Mouse (Mus musculus) brain, embryonic 14.5 days (tissue): ENCODE measurements around the gene Focad. TPM values are rescaled to one million over a fixed set of nuclear protein-coding genes. Genes with fewer than 3 reads are reported as not detected.
A peak's percentile ranks its signal among the peaks of the same experiment; 100 is the strongest.

ENCODE experiments used
- DNase-seq: peaks from one replicate; pipeline ENCODE4 v3.0.0-alpha.2; 2011; ENCODE audit warnings: low read depth
- CTCF ChIP-seq: fragments of 200-500 bp; IDR thresholded peaks from 2 replicates; pipeline ENCODE4 v1.5.1; 2012; ENCODE audit warnings: inconsistent platforms, mild to moderate bottlenecking, moderate library complexity, borderline replicate concordance; ENCODE audit not compliant: insufficient read depth, insufficient read length; ENCODE audit errors: extremely low read depth
- POLR2A ChIP-seq: fragments of 200-500 bp; IDR thresholded peaks from 2 replicates; pipeline ENCODE4 v1.6.1; 2012; ENCODE audit warnings: mild to moderate bottlenecking, inconsistent platforms, borderline replicate concordance; ENCODE audit not compliant: poor library complexity, insufficient read depth, insufficient read length, severe bottlenecking; ENCODE audit errors: extremely low read depth
- polyA plus RNA-seq: library from polyadenylated mRNA; depleted of rRNA; stranded (reverse); fragments of >200 nt; gene quantifications from 2 replicates; pipeline ENCODE4 v1.2.3, GENCODE M21; 2012

The Focad gene
- polyA plus RNA-seq, 1 experiment = 20.3 TPM

GRCm38 (mm10) chr4:88231375-88231774, 136.9 kb downstream of the Focad start:
- DNase-seq = no peak
- no peak for TF ChIP-seq POLR2A
- no peak for TF ChIP-seq CTCF

- TF ChIP-seq POLR2A (no peak), CTCF (no peak)
- no peak for DNase-seq
These were observed 141.5 kb downstream of the Focad start for GRCm38 (mm10) chr4:88235941-88236340.

GRCm38 (mm10) chr4:88236926-88237756, 142.7 kb downstream of the Focad start:
- TF ChIP-seq POLR2A (no peak), CTCF (no peak)

GRCm38 (mm10) chr4:88238351-88238750, 143.9 kb downstream of the Focad start:
- TF ChIP-seq CTCF (no peak), POLR2A (no peak)
- peak; percentile 81 for DNase-seq

More at GRCm38 (mm10) chr4:88236926-88237756, 142.7 kb downstream of the Focad start:
- peak; percentile 61 for DNase-seq

GRCm38 (mm10) chr4:88243834-88244233, 149.4 kb downstream of the Focad start:
- DNase-seq = peak; percentile 52

GRCm38 (mm10) chr4:88245494-88245893, 151.1 kb downstream of the Focad start:
- DNase-seq = peak; percentile 27
- TF ChIP-seq CTCF (no peak), POLR2A (no peak)

More at GRCm38 (mm10) chr4:88243834-88244233, 149.4 kb downstream of the Focad start:
- TF ChIP-seq CTCF (no peak), POLR2A (no peak)

- TF ChIP-seq POLR2A = no peak
- TF ChIP-seq CTCF = no peak
- no peak for DNase-seq
These were observed 166.9 kb downstream of the Focad start for GRCm38 (mm10) chr4:88261349-88261748.

GRCm38 (mm10) chr4:88264536-88264935, 170.1 kb downstream of the Focad start:
- TF ChIP-seq CTCF (no peak), POLR2A (no peak)
- no peak for DNase-seq

- DNase-seq = no peak
- no peak for TF ChIP-seq CTCF
- TF ChIP-seq POLR2A = no peak
These were observed 176.1 kb downstream of the Focad start for GRCm38 (mm10) chr4:88270408-88271067.

GRCm38 (mm10) chr4:88275571-88276041, 181.2 kb downstream of the Focad start:
- no peak for TF ChIP-seq POLR2A
- peak; percentile 31 for DNase-seq

GRCm38 (mm10) chr4:88276058-88276734, 181.8 kb downstream of the Focad start:
- TF ChIP-seq CTCF (no peak), POLR2A (no peak)
- DNase-seq = no peak

- no peak for DNase-seq
- TF ChIP-seq CTCF (no peak), POLR2A (no peak)
These were observed 184.1 kb downstream of the Focad start for GRCm38 (mm10) chr4:88278524-88278923.

- DNase-seq = no peak
- TF ChIP-seq CTCF (no peak), POLR2A (no peak)
These were observed 186.1 kb downstream of the Focad start for GRCm38 (mm10) chr4:88280536-88280935.
